Mouse (Mus musculus): ENCODE results near the gene Laptm5. TPM values are rescaled to one million over a fixed set of nuclear protein-coding genes. Genes with fewer than 3 reads are reported as not detected.

The Laptm5 gene
- polyA plus RNA-seq, 1 experiment, result 26.5 TPM

- TF ChIP-seq CTCF (IDR thresholded peaks at IDR 0.05; ENCODE audit: borderline replicate concordance, extremely low read depth, insufficient read depth, insufficient read length) (no peak), POLR2A (IDR thresholded peaks at IDR 0.05; ENCODE audit: borderline replicate concordance, extremely low read depth, insufficient read depth, insufficient read length, poor library complexity, severe bottlenecking) (no peak)
- DNase-seq (ENCODE audit: low read depth), result no peak
Observed at GRCm38 (mm10) chr4:130899782-130900427, 13.0 kb upstream of the Laptm5 start.

DNA sequence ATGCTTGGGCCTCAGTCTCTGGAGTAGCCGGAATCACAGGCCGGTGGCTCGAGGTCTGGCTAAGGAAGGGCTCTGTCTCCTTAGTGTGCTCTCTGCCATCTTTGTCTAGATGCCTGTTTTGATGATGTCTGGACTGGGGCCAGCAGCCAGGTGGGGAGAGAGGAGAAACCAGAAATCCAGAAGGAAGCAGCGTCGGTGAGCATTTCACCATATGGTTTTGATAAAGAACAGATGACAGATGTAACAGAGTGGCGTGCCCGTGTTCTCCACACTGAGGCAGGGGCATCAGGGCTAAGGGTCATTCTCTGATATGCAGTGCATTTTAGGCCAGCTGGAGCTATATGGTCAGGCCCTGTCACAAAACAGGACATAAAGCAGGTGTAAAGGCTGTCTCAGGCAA is 12.2 kb upstream of the Laptm5 start:
- TF ChIP-seq POLR2A (IDR thresholded peaks at IDR 0.05; ENCODE audit: borderline replicate concordance, extremely low read depth, insufficient read depth, insufficient read length, poor library complexity, severe bottlenecking) (no peak), CTCF (IDR thresholded peaks at IDR 0.05; ENCODE audit: borderline replicate concordance, extremely low read depth, insufficient read depth, insufficient read length) (no peak)
- DNase-seq (ENCODE audit: low read depth), result peak; percentile 64

DNA sequence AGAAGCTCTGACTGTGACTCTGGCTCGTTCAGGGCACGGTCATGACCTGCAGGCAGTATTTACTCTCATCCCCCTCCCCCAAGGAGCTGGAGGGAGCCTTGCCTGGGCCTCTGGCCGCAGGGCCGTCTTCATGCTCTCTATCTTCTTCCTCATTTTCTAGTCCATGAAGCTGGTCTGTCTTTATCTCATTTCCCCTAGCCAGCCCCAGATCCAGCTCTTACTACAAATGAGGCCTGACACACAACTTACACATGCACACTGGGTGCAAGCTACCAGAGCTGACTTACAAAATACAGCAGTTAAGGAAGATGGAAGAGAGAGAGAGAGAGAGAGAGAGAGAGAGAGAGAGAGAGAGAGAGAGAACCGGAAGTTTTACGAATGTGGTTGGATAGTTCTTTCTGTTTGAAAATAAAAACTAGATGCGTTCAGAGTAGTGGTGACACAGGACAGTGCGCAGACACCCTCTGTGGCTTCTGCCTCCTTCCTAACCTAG is 10.6 kb upstream of the Laptm5 start:
- DNase-seq (ENCODE audit: low read depth), result no peak
- TF ChIP-seq CTCF (IDR thresholded peaks at IDR 0.05; ENCODE audit: borderline replicate concordance, extremely low read depth, insufficient read depth, insufficient read length) (no peak), POLR2A (IDR thresholded peaks at IDR 0.05; ENCODE audit: borderline replicate concordance, extremely low read depth, insufficient read depth, insufficient read length, poor library complexity, severe bottlenecking) (no peak)

DNA sequence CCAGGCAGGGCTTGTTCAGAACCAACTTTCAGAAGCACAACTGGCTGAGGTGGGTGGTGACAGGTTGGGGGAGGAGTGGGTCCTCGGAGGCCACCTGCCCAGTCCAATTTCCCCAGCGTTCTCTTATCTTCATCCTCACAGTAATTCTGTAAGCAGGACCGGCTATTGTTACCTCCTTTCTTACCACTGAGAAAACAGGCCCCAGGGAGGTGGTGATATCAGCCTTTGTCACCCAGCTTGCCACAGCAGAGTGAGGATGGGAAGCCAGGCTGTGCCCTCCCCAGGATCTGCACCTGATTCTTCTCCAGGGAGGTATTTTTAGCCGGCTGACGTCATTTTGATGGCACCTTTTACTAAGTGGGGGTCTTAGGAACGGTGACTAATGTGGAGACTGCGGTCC is 7.9 kb upstream of the Laptm5 start:
- no peak for DNase-seq (ENCODE audit: low read depth)
- TF ChIP-seq POLR2A (IDR thresholded peaks at IDR 0.05; ENCODE audit: borderline replicate concordance, extremely low read depth, insufficient read depth, insufficient read length, poor library complexity, severe bottlenecking) (no peak), CTCF (IDR thresholded peaks at IDR 0.05; ENCODE audit: borderline replicate concordance, extremely low read depth, insufficient read depth, insufficient read length) (no peak)

- no peak for TF ChIP-seq CTCF (IDR thresholded peaks at IDR 0.05; ENCODE audit: borderline replicate concordance, extremely low read depth, insufficient read depth, insufficient read length)
- no peak for TF ChIP-seq POLR2A (IDR thresholded peaks at IDR 0.05; ENCODE audit: borderline replicate concordance, extremely low read depth, insufficient read depth, insufficient read length, poor library complexity, severe bottlenecking)
- DNase-seq (ENCODE audit: low read depth), result no peak
Observed at GRCm38 (mm10) chr4:130905882-130906281, 7.0 kb upstream of the Laptm5 start.

DNA sequence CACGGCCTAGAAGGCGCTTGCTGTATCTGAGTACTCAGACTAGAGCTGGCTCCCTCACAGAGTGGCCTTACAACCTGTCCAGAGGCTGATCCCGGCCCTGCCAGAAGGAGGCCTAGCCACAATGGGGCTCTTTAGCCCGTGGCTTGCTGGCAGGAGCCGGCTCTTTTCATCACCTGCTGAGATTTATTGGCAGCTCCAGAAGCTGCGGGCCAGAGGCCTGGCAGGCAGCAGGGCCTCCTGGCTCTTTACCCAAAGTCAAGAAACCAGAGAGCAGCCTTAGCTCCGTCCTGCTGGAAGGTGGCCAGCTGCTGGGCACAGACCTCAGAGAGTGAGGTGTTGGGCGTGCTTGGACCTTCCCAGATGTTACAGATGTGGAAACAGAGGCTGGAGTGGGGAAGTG is 6.6 kb upstream of the Laptm5 start:
- TF ChIP-seq CTCF (IDR thresholded peaks at IDR 0.05; ENCODE audit: borderline replicate concordance, extremely low read depth, insufficient read depth, insufficient read length) (no peak), POLR2A (IDR thresholded peaks at IDR 0.05; ENCODE audit: borderline replicate concordance, extremely low read depth, insufficient read depth, insufficient read length, poor library complexity, severe bottlenecking) (no peak)
- DNase-seq (ENCODE audit: low read depth), result peak; percentile 50

DNA sequence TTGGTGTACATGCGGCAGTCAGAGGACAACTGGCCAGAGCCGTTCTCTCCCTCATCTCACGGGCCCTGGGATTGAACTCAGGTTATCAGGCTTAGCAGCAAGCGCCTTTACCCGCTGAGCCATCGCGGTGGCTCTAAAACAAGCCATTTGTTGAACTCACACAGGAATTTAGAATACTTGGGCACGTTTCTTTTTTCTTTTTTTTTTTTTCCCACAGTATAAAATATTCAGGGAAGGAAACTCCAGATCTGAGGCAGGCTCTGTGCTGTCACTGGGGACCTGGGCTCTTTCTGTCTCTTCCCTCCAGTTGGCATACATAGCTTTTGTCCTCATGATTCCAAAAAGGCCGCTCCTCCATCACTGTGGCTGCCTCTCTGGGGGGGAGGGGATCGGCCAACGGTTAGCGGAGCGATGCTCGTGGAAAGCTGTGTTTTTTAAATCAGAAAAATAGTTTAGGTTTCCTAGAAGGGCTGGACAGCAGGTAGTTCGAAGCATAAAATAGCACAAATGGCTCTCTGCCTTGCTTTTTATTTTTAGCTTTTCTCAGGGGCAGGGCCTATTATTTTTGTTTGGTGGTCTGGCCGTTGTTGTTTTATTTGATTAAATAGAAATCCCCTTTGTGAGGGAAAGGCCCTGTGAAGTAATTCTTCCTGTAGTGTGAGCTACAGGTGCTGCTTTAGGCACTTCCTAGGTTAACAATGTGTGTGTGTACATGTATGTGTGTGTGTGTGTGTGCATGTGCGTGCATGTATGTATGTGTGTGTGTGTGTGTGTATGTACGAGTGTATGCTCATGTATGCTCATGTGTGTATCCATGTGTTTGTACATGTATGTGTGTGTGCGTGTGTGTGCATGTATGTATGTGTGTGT is 5.5 kb upstream of the Laptm5 start:
- peak; percentile 44 for DNase-seq (ENCODE audit: low read depth)

DNA sequence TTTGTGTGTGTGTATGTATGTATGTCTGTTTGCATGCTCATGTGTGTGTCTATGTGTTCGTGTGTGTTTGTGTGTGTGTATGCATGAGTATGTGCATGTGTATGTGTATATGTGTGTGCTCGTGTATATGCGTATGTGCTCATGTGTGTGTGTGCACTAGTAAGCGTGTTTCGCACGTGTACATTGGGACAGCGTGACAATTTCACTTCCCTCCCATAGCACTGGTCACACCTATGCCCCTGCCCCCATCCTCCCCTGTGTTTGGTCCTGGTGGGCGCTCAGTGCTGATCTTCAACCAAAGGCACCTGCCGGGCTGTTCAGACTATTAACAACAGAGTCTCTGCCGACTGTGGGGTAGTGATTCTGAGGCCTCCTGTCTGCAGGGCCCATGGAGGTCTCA is 4.8 kb upstream of the Laptm5 start:
- TF ChIP-seq CTCF (IDR thresholded peaks at IDR 0.05; ENCODE audit: borderline replicate concordance, extremely low read depth, insufficient read depth, insufficient read length) (no peak), POLR2A (IDR thresholded peaks at IDR 0.05; ENCODE audit: borderline replicate concordance, extremely low read depth, insufficient read depth, insufficient read length, poor library complexity, severe bottlenecking) (no peak)
- no peak for DNase-seq (ENCODE audit: low read depth)

More for the DNA sequence above, 5.5 kb upstream of the Laptm5 start:
- no peak for TF ChIP-seq POLR2A (IDR thresholded peaks at IDR 0.05; ENCODE audit: borderline replicate concordance, extremely low read depth, insufficient read depth, insufficient read length, poor library complexity, severe bottlenecking)
- no peak for TF ChIP-seq CTCF (IDR thresholded peaks at IDR 0.05; ENCODE audit: borderline replicate concordance, extremely low read depth, insufficient read depth, insufficient read length)

DNA sequence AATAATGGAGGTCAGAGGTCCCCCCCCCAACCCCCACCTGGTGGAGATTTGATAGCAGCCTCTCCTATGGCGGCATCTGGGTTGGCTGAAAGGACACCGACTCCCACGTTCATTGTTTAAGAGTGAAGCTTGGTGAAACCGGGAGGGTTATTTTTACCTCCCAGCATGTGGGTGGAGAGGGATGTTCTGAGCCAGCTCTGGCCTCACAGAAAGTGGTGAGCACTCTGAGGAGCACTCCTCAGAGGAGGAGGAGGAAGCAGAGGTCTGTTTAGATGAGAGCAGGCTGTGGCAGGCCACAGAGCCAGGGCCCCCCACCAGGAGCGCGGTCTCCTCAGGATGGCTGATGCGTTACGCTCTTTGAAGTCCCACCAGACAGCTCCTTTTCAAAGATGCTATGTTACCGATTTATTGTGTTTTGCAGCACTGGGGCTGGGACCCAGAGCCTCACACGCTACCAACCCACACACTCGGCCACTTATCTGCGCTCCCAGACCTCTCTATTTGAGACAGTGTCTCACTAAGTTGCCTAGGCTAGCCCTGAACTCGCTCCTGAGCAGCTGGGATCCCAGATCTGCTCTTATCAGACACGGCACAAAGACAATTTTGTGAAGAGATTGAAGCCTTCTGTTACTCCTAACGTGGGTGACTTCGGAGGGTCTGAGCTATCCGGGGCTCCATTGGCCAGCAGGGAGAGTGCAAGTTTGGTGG is 3.6 kb upstream of the Laptm5 start:
- TF ChIP-seq CTCF (IDR thresholded peaks at IDR 0.05; ENCODE audit: borderline replicate concordance, extremely low read depth, insufficient read depth, insufficient read length), result no peak
- no peak for TF ChIP-seq POLR2A (IDR thresholded peaks at IDR 0.05; ENCODE audit: borderline replicate concordance, extremely low read depth, insufficient read depth, insufficient read length, poor library complexity, severe bottlenecking)
- DNase-seq (ENCODE audit: low read depth), result no peak

DNA sequence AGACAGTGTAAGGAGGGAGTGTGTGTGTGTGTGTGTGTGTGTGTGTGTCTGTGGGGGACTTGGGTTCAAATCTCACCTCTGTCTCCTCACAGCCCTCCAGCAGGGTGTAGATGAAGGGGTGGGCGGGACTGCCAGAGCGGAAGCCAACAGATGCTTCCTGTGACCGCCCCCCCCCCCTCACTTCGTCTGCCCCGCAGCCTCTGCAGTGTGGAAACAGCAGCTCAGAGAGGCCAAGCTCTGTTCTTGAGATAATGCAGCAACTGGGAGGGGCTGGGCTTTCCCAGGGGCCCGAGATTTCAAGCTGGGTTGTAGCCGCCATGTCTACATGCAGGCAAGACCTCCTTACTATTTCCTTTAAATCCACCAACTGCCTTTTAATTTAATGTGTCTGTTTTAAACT is 2.3 kb upstream of the Laptm5 start:
- DNase-seq (ENCODE audit: low read depth), result no peak
- TF ChIP-seq CTCF (IDR thresholded peaks at IDR 0.05; ENCODE audit: borderline replicate concordance, extremely low read depth, insufficient read depth, insufficient read length) (no peak), POLR2A (IDR thresholded peaks at IDR 0.05; ENCODE audit: borderline replicate concordance, extremely low read depth, insufficient read depth, insufficient read length, poor library complexity, severe bottlenecking) (no peak)

GRCm38 (mm10) chr4:130912626-130913025 is 299 bp upstream of the Laptm5 start:
- no peak for DNase-seq (ENCODE audit: low read depth)
- TF ChIP-seq POLR2A (IDR thresholded peaks at IDR 0.05; ENCODE audit: borderline replicate concordance, extremely low read depth, insufficient read depth, insufficient read length, poor library complexity, severe bottlenecking), result no peak
- TF ChIP-seq CTCF (IDR thresholded peaks at IDR 0.05; ENCODE audit: borderline replicate concordance, extremely low read depth, insufficient read depth, insufficient read length), result no peak

Measured in brain, embryonic 14.5 days (tissue).